Mouse (Mus musculus): ENCODE data around the gene Pwp1. TPM values are rescaled to one million over a fixed set of nuclear protein-coding genes. Genes with fewer than 3 reads are reported as not detected.
"Not testable (repeated sequence)": the region's sequence is repeated elsewhere in the genome, so short reads cannot be mapped to it uniquely, and the experiment has no call there.

The Pwp1 gene
- total RNA-seq (2021) = 10 to 100 TPM; 16.8 to 17.7 TPM

DNA sequence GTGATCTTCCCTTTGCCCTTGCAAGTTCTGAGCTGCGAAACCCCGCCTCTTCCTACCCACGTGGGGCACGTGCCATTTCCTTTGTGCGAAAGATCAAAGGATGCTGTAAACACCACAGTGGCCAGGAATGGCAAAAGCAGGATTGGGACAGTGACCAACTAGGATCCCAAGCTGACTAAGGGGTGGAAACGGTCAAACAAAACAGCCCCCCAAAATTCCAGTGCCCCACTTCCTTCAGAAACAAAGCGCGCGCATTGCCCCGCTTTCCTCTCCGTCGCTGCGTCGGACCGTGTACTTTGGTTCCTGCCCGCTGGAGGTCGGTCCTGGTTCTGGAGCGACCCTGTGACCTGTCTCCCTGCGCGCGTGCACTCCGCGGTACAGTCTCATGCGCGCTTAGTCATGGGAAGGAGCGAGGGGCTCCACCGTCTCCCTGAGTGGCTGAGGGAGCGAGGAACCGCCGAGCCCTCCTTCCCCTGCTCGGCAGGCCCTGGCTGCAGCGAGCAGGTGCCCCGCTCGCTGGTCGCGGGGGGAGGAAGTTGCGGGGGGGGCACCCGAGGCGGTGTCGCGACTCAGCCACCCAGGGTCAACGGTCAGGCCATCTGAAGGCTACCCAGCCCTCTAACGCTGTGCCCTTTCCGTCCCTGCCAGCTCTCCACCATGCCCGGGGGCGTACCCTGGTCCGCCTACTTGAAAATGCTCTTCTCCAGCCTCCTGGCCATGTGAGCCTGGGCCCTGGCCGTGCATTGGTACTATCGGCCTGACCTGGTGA is at the start of gene Pwp1:
Gene Pwp1 (plus strand): TSS at position 410 of the 769 bp plus-strand sequence.
- intact Hi-C loops (cut with DNase I) = not testable (repeated sequence)

GRCm38 (mm10) chr10:85822143-85822696 is 7.1 kb upstream of the Pwp1 start:
- intact Hi-C loops (cut with DNase I) = not testable (repeated sequence)

More for the DNA sequence above, at the start of gene Pwp1:
- DNase-seq (ENCODE audit: low spot score in 2 of 2) = peak; percentile 8 to 18

GRCm38 (mm10) chr10:85823752-85824151 is 5.5 kb upstream of the Pwp1 start:
- intact Hi-C loops (cut with DNase I); DNase-seq (ENCODE audit: low spot score in 2 of 2): not testable (repeated sequence)

More at GRCm38 (mm10) chr10:85822143-85822696, 7.1 kb upstream of the Pwp1 start:
- DNase-seq (ENCODE audit: low spot score in 2 of 2) = not testable (repeated sequence)

- DNase-seq (ENCODE audit: low spot score in 2 of 2); intact Hi-C loops (cut with DNase I): not testable (repeated sequence)
These were observed 591 bp upstream of the Pwp1 start for GRCm38 (mm10) chr10:85828722-85829084.

DNA sequence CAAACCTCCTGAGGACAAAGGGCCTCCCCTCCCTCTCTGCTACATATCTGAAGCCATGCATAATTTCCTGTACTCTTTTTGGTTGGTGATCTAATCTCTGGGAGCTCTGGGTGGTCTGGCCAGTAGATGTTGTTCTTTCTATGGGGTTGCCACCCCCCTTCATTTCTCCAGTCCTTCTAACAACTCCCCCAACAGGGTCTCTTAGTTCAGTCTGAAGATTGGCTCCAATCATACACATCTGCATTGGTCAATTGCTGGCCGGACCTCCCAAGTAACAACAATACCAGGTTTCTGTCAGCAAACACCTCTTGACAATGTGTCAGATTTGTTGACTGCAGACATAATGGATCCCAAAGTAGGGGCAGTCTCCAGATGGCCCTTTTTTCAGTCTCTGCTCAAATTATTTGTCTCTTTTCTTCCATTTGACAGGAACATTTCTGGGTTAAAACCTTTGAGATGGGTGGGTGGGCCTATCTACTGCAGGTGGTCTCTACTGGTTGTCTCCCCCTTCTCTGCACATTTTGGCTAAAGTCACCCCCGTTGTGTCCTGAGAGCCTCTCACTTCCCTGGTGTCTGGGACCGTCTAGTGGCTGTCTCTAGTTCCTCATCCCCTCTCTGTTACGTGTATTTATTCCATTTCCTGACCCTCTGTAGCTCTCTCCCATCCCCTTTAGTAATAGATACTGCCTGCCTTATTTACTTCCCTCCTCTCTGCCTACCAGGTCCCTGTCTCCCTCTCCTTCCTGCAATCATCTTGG is 17.0 kb downstream of the Pwp1 start:
- intact Hi-C loops (cut with DNase I) = no loop called here
- no peak for DNase-seq (ENCODE audit: low spot score in 2 of 2)

DNA sequence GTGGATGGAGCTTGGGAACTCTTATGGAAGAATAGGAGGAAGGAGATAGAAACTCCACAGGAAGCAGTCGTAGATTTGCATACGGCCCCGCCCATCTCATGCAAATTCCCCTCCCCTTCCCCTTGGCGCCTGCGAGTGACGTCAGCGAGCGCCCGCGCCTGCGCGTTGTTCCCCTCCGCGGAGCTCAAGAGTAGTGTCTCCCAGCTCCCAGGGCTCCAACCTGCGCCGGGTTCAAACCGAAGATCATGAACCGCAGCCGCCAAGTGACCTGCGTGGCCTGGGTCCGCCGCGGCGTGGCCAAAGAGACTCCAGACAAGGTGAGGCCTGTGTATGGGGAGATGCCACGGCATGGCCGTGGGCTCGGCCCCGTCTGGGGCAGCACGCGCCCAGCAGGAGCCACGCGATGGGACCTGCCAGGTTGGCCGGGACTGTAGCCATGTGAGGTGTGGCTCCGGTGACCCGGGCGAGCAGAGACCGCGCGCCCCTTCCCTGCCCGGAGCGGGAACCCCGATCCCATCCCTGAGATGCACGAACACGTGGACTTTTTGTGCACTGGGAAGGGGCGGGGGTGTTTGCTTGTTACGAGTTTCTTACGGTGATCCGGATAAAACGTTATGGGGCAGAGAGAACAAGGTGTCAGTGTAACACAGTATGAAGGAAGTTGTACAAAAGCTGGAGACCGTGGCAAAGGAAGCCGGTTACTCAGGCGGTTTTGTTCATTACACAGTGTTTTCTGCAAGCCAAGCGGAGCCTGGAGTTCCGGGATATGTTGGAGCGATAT is 42.6 kb downstream of the Pwp1 start:
- DNase-seq (ENCODE audit: low spot score in 2 of 2) = peak; percentile 90 to 94
- intact Hi-C loops (cut with DNase I) = loop anchor here (2.0 kb wide), 1 partner anchor 193 kb away; no protein-coding TSS in a partner anchor

GRCm38 (mm10) chr10:85872479-85872773 is 43.1 kb downstream of the Pwp1 start:
- intact Hi-C loops (cut with DNase I) = loop anchor here (2.0 kb wide), 1 partner anchor 194 kb away; no protein-coding TSS in a partner anchor
- DNase-seq (ENCODE audit: low spot score in 2 of 2) = no peak

DNA sequence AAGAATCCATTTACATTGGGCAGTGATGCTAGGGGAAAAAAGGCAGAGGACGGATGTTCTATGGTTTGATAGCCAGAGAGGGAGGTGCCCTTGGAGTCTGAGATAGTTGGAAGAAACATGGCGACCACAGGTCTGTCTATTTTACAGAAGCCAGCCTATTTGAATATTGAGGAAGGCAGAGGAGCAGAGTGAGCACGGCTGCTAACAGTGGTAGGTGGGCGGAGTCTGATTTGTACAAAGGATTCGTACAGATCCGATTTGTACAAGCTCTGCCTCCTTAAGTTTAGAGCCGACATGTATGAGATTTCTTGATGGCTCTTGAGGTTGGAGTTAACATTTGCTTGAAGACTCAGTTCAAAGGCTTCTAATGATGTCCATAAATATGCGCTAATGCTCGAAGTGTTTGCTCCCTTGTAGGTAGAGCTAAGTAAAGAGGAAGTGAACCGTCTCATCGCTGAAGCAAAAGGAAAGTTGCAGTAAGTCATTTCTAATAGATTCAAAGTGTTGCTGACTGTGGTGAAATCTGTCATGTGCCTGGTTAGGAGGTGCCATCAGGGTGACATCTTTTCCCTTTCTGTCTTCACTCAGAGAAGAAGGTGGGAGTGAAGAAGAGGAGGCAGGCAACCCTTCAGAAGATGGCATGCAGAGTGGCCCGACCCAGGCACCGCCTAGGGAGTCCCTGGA is 44.7 kb downstream of the Pwp1 start:
- DNase-seq (ENCODE audit: low spot score in 2 of 2) = no peak
- intact Hi-C loops (cut with DNase I) = loop anchor here (2.0 kb wide), 1 partner anchor 195 kb away; no protein-coding TSS in a partner anchor

- no peak for DNase-seq (ENCODE audit: low spot score in 2 of 2)
- intact Hi-C loops (cut with DNase I) = no loop called here
These were observed 46.5 kb downstream of the Pwp1 start for GRCm38 (mm10) chr10:85875812-85876211.

DNA sequence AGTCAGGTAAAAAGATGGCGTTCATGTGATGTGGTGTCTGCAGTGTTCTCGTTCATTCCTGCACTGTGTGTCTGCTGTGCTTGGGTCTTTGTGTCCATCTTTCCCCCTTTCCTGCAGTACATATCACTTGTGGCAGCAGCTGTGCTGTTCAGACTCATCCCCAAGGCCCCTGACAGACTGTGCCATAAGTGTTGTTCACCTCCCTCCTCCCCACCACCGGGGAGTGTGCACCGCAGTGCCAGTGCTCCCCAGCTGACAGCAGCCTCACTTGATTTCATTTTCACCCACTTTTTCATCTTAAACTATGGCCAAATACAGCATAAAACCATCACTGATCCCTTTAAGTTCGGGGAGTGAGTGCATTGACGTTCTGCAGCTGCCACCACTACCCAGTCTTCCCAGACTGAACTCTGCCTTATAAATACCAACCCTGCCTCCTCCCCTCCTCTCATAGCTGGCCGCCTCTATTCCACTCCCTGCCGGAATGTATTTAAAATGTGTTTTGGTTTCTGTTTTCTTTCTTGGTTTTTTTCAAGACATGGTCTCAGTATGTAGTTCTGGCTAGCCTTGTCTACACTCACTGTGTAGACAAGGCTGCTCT is 50.7 kb downstream of the Pwp1 start:
- intact Hi-C loops (cut with DNase I) = loop anchor here (5.0 kb wide), 1 partner anchor 62 kb away; no protein-coding TSS in a partner anchor

DNA sequence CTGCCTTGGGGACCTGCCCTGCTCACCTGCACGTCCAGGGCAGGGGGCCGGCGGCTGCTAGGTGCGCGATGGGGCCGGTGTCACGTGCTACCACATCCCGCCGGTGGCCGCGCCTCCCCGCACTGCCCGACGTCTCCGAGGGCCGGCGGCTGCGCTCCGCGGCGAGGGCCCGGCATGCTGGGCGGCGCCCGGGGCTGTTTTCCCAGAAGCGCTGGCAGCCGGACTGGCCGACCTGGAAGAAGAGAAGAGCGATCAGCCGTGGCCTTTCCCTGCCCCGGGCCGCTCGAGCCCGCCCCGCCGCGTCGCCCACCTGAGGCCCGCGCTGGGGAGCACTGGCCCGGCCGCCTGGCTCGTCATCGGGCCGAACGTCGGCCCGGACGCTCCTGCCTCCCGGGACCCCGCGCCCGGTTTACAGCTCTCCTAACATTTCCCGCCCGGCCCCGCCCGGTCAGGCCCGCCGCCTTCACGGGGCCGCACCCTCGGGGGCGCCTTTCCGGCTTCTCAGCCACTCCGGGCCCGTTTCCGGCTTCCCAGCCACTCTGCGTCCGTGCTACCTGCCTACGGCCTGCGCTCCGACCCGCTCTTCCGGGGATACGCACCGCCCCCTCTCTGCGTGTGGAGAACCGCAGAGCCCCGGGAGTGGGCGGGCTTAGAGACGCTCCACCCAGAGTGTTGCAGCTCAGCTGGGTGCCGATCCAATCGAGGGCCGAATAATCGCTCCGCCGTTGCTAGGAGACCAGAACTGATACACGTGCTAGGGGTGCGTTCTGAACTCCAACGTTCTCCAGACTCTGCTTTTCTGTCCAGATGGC is 87.4 kb downstream of the Pwp1 start, which contains the start of gene Prdm4:
Gene Prdm4 (minus strand): TSS at position 645 of the 812 bp plus-strand sequence.
- intact Hi-C loops (cut with DNase I) = no loop called here
- peak; percentile 97 to 99 for DNase-seq (ENCODE audit: low spot score in 2 of 2)

More for the DNA sequence above, 50.7 kb downstream of the Pwp1 start:
- no peak for DNase-seq (ENCODE audit: low spot score in 2 of 2)

- intact Hi-C loops (cut with DNase I) = loop anchor here (2.0 kb wide), 1 partner anchor 249 kb away; no protein-coding TSS in a partner anchor
- peak; percentile 9 to 17 for DNase-seq (ENCODE audit: low spot score in 2 of 2)
These were observed 98.6 kb downstream of the Pwp1 start, which contains the start of gene Ascl4 for GRCm38 (mm10) chr10:85927676-85928445. Ascl4 (plus strand) TSS chr10:85927681.

- intact Hi-C loops (cut with DNase I) = loop anchor here (2.0 kb wide), 1 partner anchor 250 kb away; no protein-coding TSS in a partner anchor
- DNase-seq (ENCODE audit: low spot score in 2 of 2) = peak; percentile 81 to 84
These were observed 99.4 kb downstream of the Pwp1 start for GRCm38 (mm10) chr10:85928499-85929207.

DNA sequence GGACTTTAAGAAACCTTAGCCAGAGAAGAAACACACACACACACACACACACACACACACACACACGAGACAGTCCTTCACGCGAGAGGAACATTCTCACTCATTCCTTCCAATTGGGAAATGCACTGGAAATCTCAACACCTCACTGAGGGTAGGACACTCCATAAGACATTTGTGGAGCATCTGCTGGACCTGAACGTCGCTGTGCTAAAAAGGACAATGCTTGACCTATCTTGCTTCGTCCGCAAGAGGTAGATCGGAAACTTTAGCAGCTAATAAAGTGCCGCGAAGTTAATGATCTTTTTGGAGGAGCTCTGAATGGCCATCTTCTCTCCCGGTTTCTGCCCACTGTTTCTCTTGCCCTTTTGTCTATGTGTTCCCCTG is 99.9 kb downstream of the Pwp1 start:
- intact Hi-C loops (cut with DNase I) = loop anchor here (2.0 kb wide), 1 partner anchor 250 kb away; no protein-coding TSS in a partner anchor
- DNase-seq (ENCODE audit: low spot score in 2 of 2) = peak in 1 of 2 experiments; percentile 12

GRCm38 (mm10) chr10:85929962-85930361 is 100.7 kb downstream of the Pwp1 start:
- DNase-seq (ENCODE audit: low spot score in 2 of 2) = no peak
- intact Hi-C loops (cut with DNase I) = loop anchor here (2.0 kb wide), 1 partner anchor 251 kb away; no protein-coding TSS in a partner anchor

All from left cerebral cortex, postnatal 25 days (tissue).